Mouse (Mus musculus): Measurements from ENCODE around the gene Mat2b.

Gene Mat2b

GRCm38 (mm10) chr11:40649726-40650445 lies 45.1 kb downstream of the Mat2b start:
- DNase-seq (ENCODE audit: low read depth, low spot score): no peak

- no peak for DNase-seq (ENCODE audit: low read depth, low spot score)
These were observed 47.8 kb downstream of the Mat2b start for GRCm38 (mm10) chr11:40647246-40647645.

All from A20 (cell line).